Mouse (Mus musculus) liver, adult 2 months (tissue): Measurements from ENCODE around the gene Kcne4.

Experiments
- CTCF ChIP-seq: fragments of 200-500 bp; IDR thresholded peaks from 2 replicates; pipeline ENCODE4 v1.5.1; 2011; ENCODE audit warnings: low read depth, low read length, control low read depth
- POLR2A ChIP-seq: fragments of 200-500 bp; IDR thresholded peaks from 2 replicates; pipeline ENCODE4 v1.6.1; 2011; ENCODE audit warnings: low read length, control low read depth; ENCODE audit not compliant: insufficient read depth; ENCODE audit errors: extremely low read depth

- TF ChIP-seq CTCF (no peak), POLR2A (no peak)
These were observed 4.6 kb downstream of the Kcne4 start for GRCm38 (mm10) chr1:78821111-78821510.
